Comparison of ENCODE assay signal across 9 mouse cellular contexts in genomic region chrX:73718271-73718670, GRCm38 (mm10). TPM values are rescaled to one million over a fixed set of nuclear protein-coding genes. Genes with fewer than 3 reads are reported as not detected.
DNase-seq lines count a peak whose midpoint lies in the region; ATAC-seq lines count a peak whose summit lies in the region.
"Had no signal": no experiment of that assay in that cellular context is flagged by ENCODE, and none has a peak within 500 bp of the region (broad histone marks: within the 10 kb centered on the region; RNA-seq: fewer than 3 reads in every experiment).

No protein-coding gene starts in this region.

- H3K4me2 ChIP-seq in kidney, embryonic 16.5 days (replicated peaks; ENCODE audit: low read depth, low read length): 0 out of 2 replicates have a peak overlapping the region, but pooled peaks have one; percentile 13
- peak overlapping the region; percentile 4; the same call in 1 of the 2 replicates for H3K4me2 ChIP-seq in midbrain, embryonic 14.5 days (ENCODE audit: low read length)

- no peak overlapping the region for H3K9ac ChIP-seq in kidney, embryonic 16.5 days (replicated peaks; ENCODE audit: low read length)
- H3K9ac ChIP-seq in midbrain, embryonic 14.5 days (replicated peaks; ENCODE audit: low read length): no peak overlapping the region

- 48% methylated on average over 3 of the region's 3 CpGs for WGBS in kidney, embryonic 16.5 days
- 57% methylated on average over 3 of the region's 3 CpGs for WGBS in midbrain, embryonic 14.5 days

- peaks cover 29% of the 10 kb centered on the region for H3K4me1 ChIP-seq in kidney, embryonic 16.5 days (ENCODE audit: insufficient read depth, low read length)
- H3K4me1 ChIP-seq in midbrain, embryonic 14.5 days (ENCODE audit: control insufficient read depth, insufficient read depth, low read length): 0 out of 2 replicates have a peak, but pooled peaks cover 9% of the 10 kb centered on the region

- H3K36me3 ChIP-seq in kidney, embryonic 16.5 days (ENCODE audit: insufficient read depth, low read length): no peaks in the 10 kb centered on the region
- H3K36me3 ChIP-seq in midbrain, embryonic 14.5 days (ENCODE audit: control insufficient read depth, insufficient read depth, low read length): no peaks in the 10 kb centered on the region

- no peak overlapping the region for H3K4me3 ChIP-seq in kidney, embryonic 16.5 days (ENCODE audit: low read length)
- H3K4me3 ChIP-seq in midbrain, embryonic 14.5 days (replicated peaks; ENCODE audit: low read depth, low read length): no peak overlapping the region

- H3K27me3 ChIP-seq in kidney, embryonic 16.5 days (ENCODE audit: insufficient read depth, low read length): no peaks in the 10 kb centered on the region; the same call in 1 of the 2 replicates
- H3K27me3 ChIP-seq in midbrain, embryonic 14.5 days (ENCODE audit: control insufficient read depth, insufficient read depth, low read length): no peaks in the 10 kb centered on the region

- peak; percentile 6 for DNase-seq in layer of hippocampus, adult 11-12 months (ENCODE audit: low spot score)
- no peak for DNase-seq in layer of hippocampus, postnatal 14 days (ENCODE audit: low spot score in 2 of 2)
- DNase-seq in adrenal gland, postnatal 10 days: peak; percentile 56
- DNase-seq in gastrocnemius, postnatal 14 days: peak; percentile 48
- no peak for DNase-seq in midbrain, embryonic 14.5 days
- no peak for DNase-seq in retina, postnatal 1 day
- DNase-seq in urinary bladder, adult 2 months (ENCODE audit: low spot score): no peak

- no peak overlapping the region for H3K27ac ChIP-seq in kidney, embryonic 16.5 days (ENCODE audit: low read length)
- no peak overlapping the region for H3K27ac ChIP-seq in midbrain, embryonic 14.5 days (replicated peaks; ENCODE audit: low read depth, low read length)

- no peaks in the 10 kb centered on the region for H3K9me3 ChIP-seq in kidney, embryonic 16.5 days (ENCODE audit: low read length)
- no peaks in the 10 kb centered on the region for H3K9me3 ChIP-seq in midbrain, embryonic 14.5 days (ENCODE audit: control insufficient read depth, low read length)

- intact Hi-C loops in gastrocnemius, postnatal 14 days (cut with DNase I; ENCODE audit: low total_unique reads): no loop called here

- no peak for ATAC-seq in kidney, embryonic 16.5 days (ENCODE audit: low FRiP score, low TSS enrichment)
- no peak for ATAC-seq in midbrain, embryonic 14.5 days (ENCODE audit: low FRiP score, low TSS enrichment)

RNA-seq across cellular contexts. Expression of gene Abcd1, which starts 1.9 kb away (rescaled TPM):
- total RNA-seq in layer of hippocampus, postnatal 14 days (2021): 10 to 100 TPM; 15.7 to 16.1 TPM
- 10 to 100 TPM; 24.7 to 31.8 TPM for total RNA-seq in adrenal gland, postnatal 10 days (2021)
- 10 to 100 TPM; 22.2 to 22.9 TPM for total RNA-seq in gastrocnemius, postnatal 14 days (2021)
- polyA plus RNA-seq in kidney, embryonic 16.5 days (2015; fragmentation: Nextera tagmentation; extraction: Ambion mirVana): 16.2 and 17.4 TPM in 2 replicates
- 7.1 and 8.7 TPM in 2 replicates for polyA plus RNA-seq in midbrain, embryonic 14.5 days (2014; fragmentation: Nextera tagmentation; extraction: Ambion mirVana)
- 20.2 and 27.2 TPM in 2 replicates for polyA plus RNA-seq in urinary bladder, adult 2 months (2012; rRNA removed)

RNA-seq across cellular contexts. Expression of gene Bcap31, which starts 2.3 kb away (rescaled TPM):
- total RNA-seq in layer of hippocampus, postnatal 14 days (2021): 10 to 100 TPM; 69.6 to 70.9 TPM
- 100 to 1,000 TPM; 233 to 236 TPM for total RNA-seq in adrenal gland, postnatal 10 days (2021)
- 10 to 100 TPM; 60.5 to 68.8 TPM for total RNA-seq in gastrocnemius, postnatal 14 days (2021)
- polyA plus RNA-seq in kidney, embryonic 16.5 days (2015; fragmentation: Nextera tagmentation; extraction: Ambion mirVana): 276 and 282 TPM in 2 replicates
- 106 and 116 TPM in 2 replicates for polyA plus RNA-seq in midbrain, embryonic 14.5 days (2014; fragmentation: Nextera tagmentation; extraction: Ambion mirVana)
- polyA plus RNA-seq in urinary bladder, adult 2 months (2012; rRNA removed): 175 and 177 TPM in 2 replicates

RNA-seq across cellular contexts. Expression of gene Plxnb3, which starts 38.6 kb away (rescaled TPM):
- total RNA-seq in layer of hippocampus, postnatal 14 days (2021): 10 to 100 TPM; 21.9 to 23.5 TPM
- total RNA-seq in adrenal gland, postnatal 10 days (2021): 1 to 10 TPM in 1 of 2 experiments, under 1 TPM in 1; 0.99 to 1.2 TPM
- total RNA-seq in gastrocnemius, postnatal 14 days (2021): 1 to 10 TPM; 1.2 to 1.8 TPM
- 0.30 and 0.32 TPM in 2 replicates for polyA plus RNA-seq in kidney, embryonic 16.5 days (2015; fragmentation: Nextera tagmentation; extraction: Ambion mirVana)
- polyA plus RNA-seq in midbrain, embryonic 14.5 days (2014; fragmentation: Nextera tagmentation; extraction: Ambion mirVana): 0.12 and 0.19 TPM in 2 replicates
- polyA plus RNA-seq in urinary bladder, adult 2 months (2012; rRNA removed): 0.99 TPM in 2 replicates

RNA-seq across cellular contexts. Expression of gene Slc6a8, which starts 45.3 kb away (rescaled TPM):
- total RNA-seq in layer of hippocampus, postnatal 14 days (2021): 100 to 1,000 TPM in 1 of 2 experiments, 10 to 100 TPM in 1; 93.6 to 111 TPM
- 10 to 100 TPM; 31.9 to 43.3 TPM for total RNA-seq in adrenal gland, postnatal 10 days (2021)
- total RNA-seq in gastrocnemius, postnatal 14 days (2021): 10 to 100 TPM; 55.5 to 58.5 TPM
- polyA plus RNA-seq in kidney, embryonic 16.5 days (2015; fragmentation: Nextera tagmentation; extraction: Ambion mirVana): 7.0 and 8.7 TPM in 2 replicates
- 8.9 and 9.5 TPM in 2 replicates for polyA plus RNA-seq in midbrain, embryonic 14.5 days (2014; fragmentation: Nextera tagmentation; extraction: Ambion mirVana)
- polyA plus RNA-seq in urinary bladder, adult 2 months (2012; rRNA removed): 78.1 and 87.3 TPM in 2 replicates
- total RNA-seq: neutrophil, adult 5-6 weeks had no signal

RNA-seq across cellular contexts. Expression of gene Srpk3, which starts 55.9 kb away (rescaled TPM):
- 1 to 10 TPM; 7.0 to 7.8 TPM for total RNA-seq in layer of hippocampus, postnatal 14 days (2021)
- total RNA-seq in adrenal gland, postnatal 10 days (2021): 1 to 10 TPM; 2.7 to 7.8 TPM
- total RNA-seq in gastrocnemius, postnatal 14 days (2021): 10 to 100 TPM; 66.3 to 93.3 TPM
- 4.7 and 4.8 TPM in 2 replicates for polyA plus RNA-seq in kidney, embryonic 16.5 days (2015; fragmentation: Nextera tagmentation; extraction: Ambion mirVana)
- polyA plus RNA-seq in midbrain, embryonic 14.5 days (2014; fragmentation: Nextera tagmentation; extraction: Ambion mirVana): 1.5 and 2.5 TPM in 2 replicates
- 7.3 and 9.4 TPM in 2 replicates for polyA plus RNA-seq in urinary bladder, adult 2 months (2012; rRNA removed)

Comparison
In these comparisons a context has a peak if more than half of its experiments do, and no peak if none do; other contexts are left out.
1. DNase-seq: peak in layer of hippocampus, adult 11-12 months (single experiment), adrenal gland, postnatal 10 days (single experiment) and gastrocnemius, postnatal 14 days (single experiment); none in layer of hippocampus, postnatal 14 days (0 of 2), midbrain, embryonic 14.5 days (single experiment), retina, postnatal 1 day (single experiment) and urinary bladder, adult 2 months (single experiment).
2. RNA of gene Plxnb3, which starts 38.6 kb away (total RNA-seq): 21.9 to 23.5 TPM in layer of hippocampus, postnatal 14 days; 1.2 to 1.8 TPM in gastrocnemius, postnatal 14 days and 0.99 to 1.2 TPM in adrenal gland, postnatal 10 days; every median in the first group is over 4 times any median in the second.